Mouse (Mus musculus) kidney, adult 9 months (tissue): ENCODE results near the gene Zfp715.
"Not testable (repeated sequence)": the region's sequence is repeated elsewhere in the genome, so short reads cannot be mapped to it uniquely, and the experiment has no call there.

Experiments used
- DNase-seq: peaks from one replicate; pipeline ENCODE4 v3.0.0; 2022

Gene Zfp715

GRCm38 (mm10) chr7:43282859-43283595 is 30.1 kb downstream of the Zfp715 start:
- DNase-seq, result peak; percentile 79

- no peak for DNase-seq
These were observed 30.6 kb downstream of the Zfp715 start for GRCm38 (mm10) chr7:43282459-43282858.

- DNase-seq, result no peak
These were observed 35.7 kb downstream of the Zfp715 start for GRCm38 (mm10) chr7:43277401-43277800.

GRCm38 (mm10) chr7:43276178-43276577 is 36.9 kb downstream of the Zfp715 start:
- not testable (repeated sequence) for DNase-seq

- DNase-seq, result no peak
These were observed 39.6 kb downstream of the Zfp715 start for GRCm38 (mm10) chr7:43273476-43273875.

- not testable (repeated sequence) for DNase-seq
These were observed 45.7 kb downstream of the Zfp715 start for GRCm38 (mm10) chr7:43267359-43267758.

GRCm38 (mm10) chr7:43253540-43253939 is 59.6 kb downstream of the Zfp715 start:
- DNase-seq, result no peak

GRCm38 (mm10) chr7:43250718-43251117 is 62.4 kb downstream of the Zfp715 start:
- DNase-seq, result not testable (repeated sequence)
